Mouse (Mus musculus) heart, postnatal 0 days (tissue): ENCODE measurements at regions not wholly inside any gene's neighbourhood (a gene's known extent, or its start where the extent isn't known, plus 50 kb on each side); places are given as distances from the start of the nearest gene placed in this dataset.

Experiments
- ATAC-seq: fragments of 200-750 bp; cut with Nextera tagmentation; 2 replicates; pipeline ENCODE4 v1.8.0; 2017; ENCODE audit warnings: low read depth, moderate number of reproducible peaks, moderate library complexity; ENCODE audit not compliant: insufficient read depth
- DNase-seq: peaks from one replicate; pipeline ENCODE4 v3.0.0-alpha.2; 2016; ENCODE audit warnings: low spot score
- H3K27ac ChIP-seq: fragments of 300-500 bp; sonication (generic); 2 replicates; pipeline ENCODE4 v1.5.1; 2014; ENCODE audit warnings: low read depth, mild to moderate bottlenecking
- H3K27me3 ChIP-seq: fragments of 300-500 bp; sonication (generic); 2 replicates; pipeline ENCODE4 v1.6.1; 2014; ENCODE audit warnings: low read length, mixed read lengths; ENCODE audit not compliant: control insufficient read depth, insufficient read depth
- H3K36me3 ChIP-seq: fragments of 300-500 bp; sonication (generic); replicated peaks from 2 replicates; pipeline ENCODE4 v1.6.1; 2014; ENCODE audit warnings: low read length, mixed read lengths; ENCODE audit not compliant: control insufficient read depth, insufficient read depth
- H3K4me1 ChIP-seq: fragments of 300-500 bp; sonication (generic); 2 replicates; pipeline ENCODE4 v1.6.1; 2014; ENCODE audit warnings: antibody characterized with exemption; ENCODE audit not compliant: control insufficient read depth, insufficient read depth
- H3K4me2 ChIP-seq: fragments of 300-500 bp; sonication (generic); 2 replicates; pipeline ENCODE4 v1.6.1; 2014; ENCODE audit warnings: low read depth, mild to moderate bottlenecking, low read length, moderate library complexity
- H3K4me3 ChIP-seq: fragments of 300-500 bp; sonication (generic); 2 replicates; pipeline ENCODE4 v1.5.1; 2014; ENCODE audit warnings: low read depth, low read length
- H3K9ac ChIP-seq: fragments of 300-500 bp; sonication (generic); replicated peaks from 2 replicates; pipeline ENCODE4 v1.6.1; 2014; ENCODE audit warnings: low read depth, low read length, mixed read lengths
- H3K9me3 ChIP-seq: fragments of 300-500 bp; sonication (generic); replicated peaks from 2 replicates; pipeline ENCODE4 v1.6.1; 2016; ENCODE audit warnings: low read length; ENCODE audit not compliant: control insufficient read depth
- CTCF ChIP-seq: IDR thresholded peaks from 2 replicates; pipeline ENCODE4 v1.5.1; 2016; ENCODE audit warnings: antibody characterized with exemption, control low read depth, low read depth
- EP300 ChIP-seq: IDR thresholded peaks from 2 replicates; pipeline ENCODE4 v1.6.1; 2016; ENCODE audit warnings: antibody characterized with exemption, low read depth
- WGBS: fragments of 180-500 bp; shearing (Covaris S2); extraction: QIAGEN DNeasy Blood & Tissue Kit; methylation state at CpG from one replicate; pipeline ENCODE4 v1.1.7; 2014; 5-methylcytosine and 5-hydroxymethylcytosine counted together

DNA sequence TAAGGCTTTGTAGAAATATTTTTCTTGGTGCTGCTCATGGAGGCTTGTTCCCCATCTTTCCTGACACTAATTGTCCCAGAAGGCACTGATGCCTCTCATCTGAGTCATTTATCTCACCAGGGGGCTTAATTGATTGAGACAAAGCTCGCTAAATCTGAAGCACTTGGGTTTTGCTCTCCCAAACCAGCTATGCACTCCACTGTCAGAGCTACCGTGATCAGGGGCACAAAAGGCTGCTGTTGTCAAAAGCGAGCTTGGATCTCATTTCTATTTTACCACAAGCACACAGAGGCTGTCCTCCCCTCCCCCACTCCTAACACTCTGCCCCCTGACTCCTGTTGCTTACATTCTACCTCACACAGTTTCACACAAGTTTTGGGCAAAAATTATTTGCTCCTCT is 443.5 kb upstream of the Nr2f1 start:
- H3K9me3 ChIP-seq, result no peaks in the 10 kb centered on the region
- 13% methylated on average over 3 of the region's 3 CpGs for WGBS
- H3K4me1 ChIP-seq, result no peaks in the 10 kb centered on the region
- no peak overlapping the region for H3K9ac ChIP-seq
- no peaks in the 10 kb centered on the region for H3K36me3 ChIP-seq
- H3K4me2 ChIP-seq, result no peak overlapping the region
- DNase-seq, result no peak
- no peaks in the 10 kb centered on the region for H3K27me3 ChIP-seq
- no peak for ATAC-seq
- no peak overlapping the region for H3K27ac ChIP-seq
- H3K4me3 ChIP-seq, result no peak overlapping the region
- TF ChIP-seq CTCF, result no peak
- TF ChIP-seq EP300, result no peak

DNA sequence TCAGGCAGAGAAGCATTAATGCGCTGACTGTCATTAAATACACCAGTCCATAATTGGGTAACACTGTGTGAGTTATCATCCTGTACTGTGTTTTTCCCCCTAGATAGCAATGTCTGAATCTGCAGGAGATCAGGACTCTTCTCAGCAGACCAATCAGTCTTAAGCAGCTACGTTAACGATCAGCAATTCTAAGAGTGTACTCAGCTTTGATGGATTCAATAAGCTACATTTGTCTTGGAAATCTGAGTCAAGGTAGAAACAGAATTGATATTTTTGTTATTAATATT is 442.8 kb upstream of the Nr2f1 start:
- H3K9me3 ChIP-seq, result no peaks in the 10 kb centered on the region
- no peak overlapping the region for H3K9ac ChIP-seq
- DNase-seq (no peak), ATAC-seq (no peak)
- WGBS, result 84% methylated on average over 3 of the region's 3 CpGs
- no peak overlapping the region for H3K4me3 ChIP-seq
- no peaks in the 10 kb centered on the region for H3K4me1 ChIP-seq
- no peak for TF ChIP-seq CTCF
- TF ChIP-seq EP300, result no peak
- no peak overlapping the region for H3K27ac ChIP-seq
- no peaks in the 10 kb centered on the region for H3K27me3 ChIP-seq
- no peaks in the 10 kb centered on the region for H3K36me3 ChIP-seq
- H3K4me2 ChIP-seq, result no peak overlapping the region

DNA sequence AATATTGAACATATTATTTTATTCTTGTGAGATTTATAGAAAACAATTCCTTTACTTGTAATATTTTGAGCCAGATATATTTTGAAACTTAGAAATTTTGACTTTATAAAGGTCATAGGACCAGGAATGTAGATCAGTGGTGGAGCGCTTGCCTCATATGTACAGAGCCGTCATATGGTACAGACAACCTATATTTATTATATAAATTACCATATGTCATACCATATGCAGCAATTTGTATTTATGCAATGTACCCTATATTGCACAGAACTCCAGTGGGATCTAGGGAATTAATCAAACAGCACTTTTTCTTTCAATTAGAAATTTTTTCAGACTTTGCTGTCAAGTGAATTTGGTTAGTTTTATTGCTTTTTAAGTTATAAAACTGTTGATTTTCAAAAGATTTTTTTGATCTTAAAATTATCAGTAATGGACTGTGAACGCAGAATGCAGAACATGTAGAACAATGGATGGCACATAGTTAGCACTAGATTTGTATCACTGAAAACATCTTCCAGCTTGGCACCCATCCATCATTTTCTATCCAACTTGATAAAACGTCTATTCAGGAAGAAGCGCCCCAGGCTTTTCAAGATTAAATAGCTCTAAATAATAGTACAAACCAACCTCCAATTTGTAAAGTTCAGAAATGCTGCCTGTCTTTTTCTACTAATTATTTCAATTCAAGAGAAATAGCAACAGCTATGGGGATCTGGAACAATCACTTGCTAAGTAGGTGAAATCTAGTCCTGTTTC is 442.3 kb upstream of the Nr2f1 start:
- DNase-seq, result no peak
- Histone ChIP-seq H3K4me1 (no peaks in the 10 kb centered on the region), H3K9me3 (no peaks in the 10 kb centered on the region), H3K4me2 (no peak overlapping the region), H3K9ac (no peak overlapping the region), H3K27me3 (no peaks in the 10 kb centered on the region), H3K4me3 (no peak overlapping the region), H3K36me3 (no peaks in the 10 kb centered on the region), H3K27ac (no peak overlapping the region)
- no peak for TF ChIP-seq EP300
- TF ChIP-seq CTCF, result no peak
- 67% methylated on average over 5 of the region's 5 CpGs for WGBS
- no peak for ATAC-seq

DNA sequence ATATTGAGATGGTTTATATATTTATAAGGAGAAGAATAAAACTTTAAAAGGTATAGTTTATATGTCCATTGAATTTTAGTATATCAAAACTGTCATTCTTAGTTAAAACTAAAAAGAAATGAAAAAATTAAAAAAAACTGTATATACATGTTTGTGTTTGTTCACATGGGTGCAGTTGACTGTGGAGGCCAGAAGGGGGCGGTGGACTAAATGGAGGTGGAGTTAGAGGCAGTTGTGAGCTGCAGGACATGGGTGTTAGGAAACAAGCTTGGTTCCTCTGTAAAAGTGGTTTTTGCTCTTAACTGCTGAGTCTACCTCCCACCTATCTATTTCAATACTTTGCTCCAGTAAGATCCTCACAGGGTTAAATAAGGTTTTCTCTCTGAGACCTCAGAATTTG is 440.8 kb upstream of the Nr2f1 start:
- WGBS, result 68% methylated on average over 1 of the region's 1 CpGs
- DNase-seq (no peak), ATAC-seq (no peak)
- Histone ChIP-seq H3K9me3 (no peaks in the 10 kb centered on the region), H3K4me3 (no peak overlapping the region), H3K27ac (no peak overlapping the region), H3K9ac (no peak overlapping the region), H3K27me3 (no peaks in the 10 kb centered on the region), H3K36me3 (no peaks in the 10 kb centered on the region), H3K4me2 (no peak overlapping the region), H3K4me1 (no peaks in the 10 kb centered on the region)
- no peak for TF ChIP-seq EP300
- no peak for TF ChIP-seq CTCF

DNA sequence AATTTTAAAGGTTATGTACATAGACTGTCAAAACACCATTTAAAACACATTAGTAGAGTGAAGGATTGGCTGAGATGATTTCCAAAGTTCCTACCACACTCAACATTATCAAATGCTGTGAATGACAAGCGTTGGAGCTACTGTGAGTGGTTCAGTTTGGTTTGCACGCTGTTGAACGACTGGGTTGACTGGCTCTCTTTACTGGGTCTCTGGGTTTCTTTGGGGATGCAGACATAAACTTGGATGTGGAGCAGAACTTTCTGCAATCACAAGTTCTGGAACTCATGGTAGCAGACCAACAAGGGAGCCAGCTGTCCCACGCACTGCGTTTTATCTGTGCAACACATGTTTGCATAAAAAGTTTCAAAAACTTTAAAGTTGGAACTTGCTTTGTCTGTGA is 438.9 kb upstream of the Nr2f1 start:
- no peak overlapping the region for H3K4me2 ChIP-seq
- H3K4me1 ChIP-seq, result no peaks in the 10 kb centered on the region
- no peak overlapping the region for H3K4me3 ChIP-seq
- H3K9ac ChIP-seq, result no peak overlapping the region
- H3K36me3 ChIP-seq, result no peaks in the 10 kb centered on the region
- TF ChIP-seq EP300 (no peak), CTCF (no peak)
- WGBS, result 73% methylated on average over 5 of the region's 5 CpGs
- DNase-seq (no peak), ATAC-seq (no peak)
- H3K9me3 ChIP-seq, result no peaks in the 10 kb centered on the region
- no peaks in the 10 kb centered on the region for H3K27me3 ChIP-seq
- H3K27ac ChIP-seq, result no peak overlapping the region

DNA sequence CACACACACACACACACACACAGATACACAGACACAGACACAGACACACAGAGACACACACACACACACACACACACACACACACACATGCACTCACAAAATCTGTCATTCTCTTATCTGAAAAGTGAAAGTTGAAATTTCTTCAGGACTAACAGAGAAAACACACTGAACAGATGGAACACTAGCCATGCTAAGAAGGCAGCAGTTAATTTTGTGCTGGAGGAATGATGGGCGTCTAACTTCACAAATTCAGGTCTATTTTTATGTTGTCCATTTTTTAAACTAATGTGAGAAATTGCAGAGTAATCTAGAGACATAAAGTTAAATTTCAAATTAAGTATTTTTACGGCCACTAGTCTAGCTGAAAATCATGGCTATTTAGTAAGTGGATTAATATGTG is 432.1 kb upstream of the Nr2f1 start:
- no peaks in the 10 kb centered on the region for H3K36me3 ChIP-seq
- 74% methylated on average over 2 of the region's 2 CpGs for WGBS
- no peaks in the 10 kb centered on the region for H3K27me3 ChIP-seq
- no peak overlapping the region for H3K27ac ChIP-seq
- no peaks in the 10 kb centered on the region for H3K4me1 ChIP-seq
- H3K9me3 ChIP-seq, result no peaks in the 10 kb centered on the region
- TF ChIP-seq CTCF, result no peak
- TF ChIP-seq EP300, result no peak
- no peak overlapping the region for H3K4me3 ChIP-seq
- H3K4me2 ChIP-seq, result no peak overlapping the region
- ATAC-seq, result no peak
- DNase-seq, result no peak
- H3K9ac ChIP-seq, result no peak overlapping the region
